ENCODE assay signal across 19 mouse cellular contexts in genomic region chr4:97664738-97665427, GRCm38 (mm10).
DNase-seq lines count a peak whose midpoint lies in the region; ATAC-seq and TF ChIP-seq lines count a peak whose summit lies in the region.
"Had no signal": no experiment of that assay in that cellular context is flagged by ENCODE, and none has a peak within 500 bp of the region (broad histone marks: within the 10 kb centered on the region; RNA-seq: fewer than 3 reads in every experiment).

No protein-coding gene starts in this region.

- TF ChIP-seq CTCF in hindbrain, postnatal 0 days (IDR thresholded peaks at IDR 0.05; ENCODE audit: low read depth), result no peak
- no peak for TF ChIP-seq CTCF in kidney, adult 2 months (conservative IDR thresholded peaks at IDR 0.05; ENCODE audit: insufficient read depth, insufficient read length, low read depth, low read length)

- no peak overlapping the region for H3K9ac ChIP-seq in hindbrain, postnatal 0 days (replicated peaks; ENCODE audit: low read length)
- no peak overlapping the region for H3K9ac ChIP-seq in hindbrain, embryonic 11.5 days (ENCODE audit: low read depth, low read length)
- H3K9ac ChIP-seq in embryonic facial prominence, embryonic 13.5 days, result no peak overlapping the region
- no peak overlapping the region for H3K9ac ChIP-seq in heart, embryonic 11.5 days (ENCODE audit: low read depth, low read length)
- H3K9ac ChIP-seq: forebrain, postnatal 0 days; hindbrain, embryonic 15.5 days had no signal

- no peak for ATAC-seq in hindbrain, postnatal 0 days
- ATAC-seq in hindbrain, embryonic 11.5 days (ENCODE audit: low FRiP score), result no peak
- ATAC-seq in embryonic facial prominence, embryonic 13.5 days (ENCODE audit: insufficient number of reproducible peaks, insufficient read depth, low FRiP score, low TSS enrichment, low read depth), result no peak
- no peak for ATAC-seq in heart, embryonic 11.5 days (replicated peaks; ENCODE audit: insufficient number of reproducible peaks, low FRiP score, low TSS enrichment)
- ATAC-seq: activated CD4-positive, CD25-positive, alpha-beta regulatory T cell, adult 4 months; CD4-positive, CD25-positive, alpha-beta regulatory T cell, adult 4 months; forebrain, postnatal 0 days had no signal

- H3K4me2 ChIP-seq in hindbrain, postnatal 0 days (ENCODE audit: low read depth, low read length), result no peak overlapping the region
- H3K4me2 ChIP-seq in hindbrain, embryonic 11.5 days (replicated peaks; ENCODE audit: low read depth, low read length), result no peak overlapping the region
- no peak overlapping the region for H3K4me2 ChIP-seq in embryonic facial prominence, embryonic 13.5 days
- H3K4me2 ChIP-seq in heart, embryonic 11.5 days, result no peak overlapping the region
- H3K4me2 ChIP-seq: hindbrain, embryonic 15.5 days had no signal

- intact Hi-C loops in heart, postnatal 25 days (cut with DNase I), result no loop called here

- DNase-seq in hindbrain, postnatal 0 days (ENCODE audit: low spot score), result no peak
- DNase-seq in hindbrain, embryonic 11.5 days (ENCODE audit: low spot score), result no peak
- DNase-seq in heart, postnatal 25 days (ENCODE audit: low spot score), result peak; percentile 13
- DNase-seq in kidney, adult 2 months, result no peak
- DNase-seq in right cerebral cortex, postnatal 10 days (ENCODE audit: low spot score in 2 of 2), result no peak
- DNase-seq in neural tube, embryonic 10.5 days (ENCODE audit: extremely low spot score, low spot score), result no peak
- DNase-seq: adrenal gland, postnatal 36 days; cerebellum, postnatal 10 days; forebrain, postnatal 0 days; kidney, adult 9 months; lung, postnatal 4 days; midbrain, embryonic 14.5 days; right cerebral cortex, postnatal 25 days; thymus, postnatal 36 days had no signal

- 0 out of 2 replicates have a peak overlapping the region, but pooled peaks have one; percentile 34 for H3K27ac ChIP-seq in hindbrain, postnatal 0 days
- no peak overlapping the region for H3K27ac ChIP-seq in hindbrain, embryonic 11.5 days (ENCODE audit: low read depth, low read length)
- H3K27ac ChIP-seq in embryonic facial prominence, embryonic 13.5 days, result peak overlapping the region; percentile 7; the same call in 1 of the 2 replicates
- H3K27ac ChIP-seq in heart, embryonic 11.5 days (ENCODE audit: low read depth, low read length), result 0 out of 2 replicates have a peak overlapping the region, but pooled peaks have one; percentile 4
- H3K27ac ChIP-seq in kidney, adult 2 months (ENCODE audit: insufficient read depth, low read depth, low read length), result no peak overlapping the region
- H3K27ac ChIP-seq: hindbrain, embryonic 15.5 days had no signal

- no peak for TF ChIP-seq POLR2A in kidney, adult 2 months (IDR thresholded peaks at IDR 0.05; ENCODE audit: low read depth, low read length)

- no peak overlapping the region for H3K4me3 ChIP-seq in hindbrain, postnatal 0 days (ENCODE audit: low read length)
- H3K4me3 ChIP-seq in hindbrain, embryonic 11.5 days (ENCODE audit: low read depth, low read length), result no peak overlapping the region
- H3K4me3 ChIP-seq in embryonic facial prominence, embryonic 13.5 days, result no peak overlapping the region
- no peak overlapping the region for H3K4me3 ChIP-seq in heart, embryonic 11.5 days (ENCODE audit: low read depth, low read length)
- no peak overlapping the region for H3K4me3 ChIP-seq in kidney, adult 2 months (ENCODE audit: insufficient read depth, low read depth, low read length)
- H3K4me3 ChIP-seq: hindbrain, embryonic 15.5 days had no signal

- no peaks in the 10 kb centered on the region for H3K4me1 ChIP-seq in hindbrain, postnatal 0 days (ENCODE audit: insufficient read depth, low read length)
- no peaks in the 10 kb centered on the region for H3K4me1 ChIP-seq in hindbrain, embryonic 11.5 days (replicated peaks; ENCODE audit: control insufficient read depth, insufficient read depth, low read length)
- H3K4me1 ChIP-seq in embryonic facial prominence, embryonic 13.5 days, result peaks cover 16% of the 10 kb centered on the region
- H3K4me1 ChIP-seq in heart, embryonic 11.5 days (ENCODE audit: control insufficient read depth, insufficient read depth, low read length), result no peaks in the 10 kb centered on the region
- no peaks in the 10 kb centered on the region for H3K4me1 ChIP-seq in kidney, adult 2 months (ENCODE audit: control insufficient read depth, insufficient read depth, low read length)
- H3K4me1 ChIP-seq: hindbrain, embryonic 15.5 days had no signal

- 49% methylated on average over 7 of the region's 7 CpGs for WGBS in hindbrain, postnatal 0 days
- WGBS in hindbrain, embryonic 11.5 days, result 50% methylated on average over 7 of the region's 7 CpGs
- WGBS in embryonic facial prominence, embryonic 13.5 days, result 24% methylated on average over 7 of the region's 7 CpGs
- WGBS in heart, embryonic 11.5 days (ENCODE audit: insufficient replicate concordance), result 62% methylated on average over 7 of the region's 7 CpGs
- WGBS in kidney, adult 2 months, result 64% methylated on average over 7 of the region's 7 CpGs

- H3K36me3 ChIP-seq in hindbrain, postnatal 0 days (ENCODE audit: insufficient read depth, low read length), result no peaks in the 10 kb centered on the region
- H3K36me3 ChIP-seq in hindbrain, embryonic 11.5 days (ENCODE audit: control insufficient read depth, insufficient read depth, low read length), result no peaks in the 10 kb centered on the region
- no peaks in the 10 kb centered on the region for H3K36me3 ChIP-seq in embryonic facial prominence, embryonic 13.5 days
- no peaks in the 10 kb centered on the region for H3K36me3 ChIP-seq in heart, embryonic 11.5 days (ENCODE audit: control insufficient read depth, insufficient read depth, low read length)
- no peaks in the 10 kb centered on the region for H3K36me3 ChIP-seq in kidney, adult 2 months (ENCODE audit: control insufficient read depth, insufficient read depth, low read length)
- H3K36me3 ChIP-seq: hindbrain, embryonic 15.5 days had no signal

- H3K9me3 ChIP-seq in hindbrain, postnatal 0 days (ENCODE audit: low read length), result no peaks in the 10 kb centered on the region
- no peaks in the 10 kb centered on the region for H3K9me3 ChIP-seq in hindbrain, embryonic 11.5 days (ENCODE audit: control insufficient read depth, low read length)
- H3K9me3 ChIP-seq in embryonic facial prominence, embryonic 13.5 days, result no peaks in the 10 kb centered on the region
- no peaks in the 10 kb centered on the region for H3K9me3 ChIP-seq in heart, embryonic 11.5 days (replicated peaks; ENCODE audit: control insufficient read depth, low read length)
- H3K9me3 ChIP-seq: hindbrain, embryonic 15.5 days had no signal

- no peaks in the 10 kb centered on the region for H3K27me3 ChIP-seq in hindbrain, postnatal 0 days (ENCODE audit: insufficient read depth, low read length)
- no peaks in the 10 kb centered on the region; the same call in 1 of the 2 replicates for H3K27me3 ChIP-seq in hindbrain, embryonic 11.5 days (ENCODE audit: control insufficient read depth, insufficient read depth, low read length)
- H3K27me3 ChIP-seq in embryonic facial prominence, embryonic 13.5 days, result no peaks in the 10 kb centered on the region
- no peaks in the 10 kb centered on the region for H3K27me3 ChIP-seq in heart, embryonic 11.5 days (ENCODE audit: control insufficient read depth, insufficient read depth, low read length)
- H3K27me3 ChIP-seq in kidney, adult 2 months (replicated peaks; ENCODE audit: control insufficient read depth, insufficient read depth, low read length), result no peaks in the 10 kb centered on the region
- H3K27me3 ChIP-seq: hindbrain, embryonic 15.5 days had no signal

Comparison
In these comparisons a context has a peak if more than half of its experiments do, and no peak if none do; other contexts are left out.
1. H3K27ac ChIP-seq: peak in hindbrain, postnatal 0 days (single experiment), embryonic facial prominence, embryonic 13.5 days (single experiment) and heart, embryonic 11.5 days (single experiment); none in hindbrain, embryonic 11.5 days (single experiment) and kidney, adult 2 months (single experiment).